Comparison of ENCODE assay signal across 9 mouse cellular contexts in genomic region chr9:47935299-47935698, GRCm38 (mm10).
DNase-seq lines count a peak whose midpoint lies in the region; ATAC-seq and TF ChIP-seq lines count a peak whose summit lies in the region.
"Had no signal": no experiment of that assay in that cellular context is flagged by ENCODE, and none has a peak within 500 bp of the region (broad histone marks: within the 10 kb centered on the region; RNA-seq: fewer than 3 reads in every experiment).

No protein-coding gene starts in this region.

- WGBS in forebrain, postnatal 0 days, result 89% methylated on average over 2 of the region's 2 CpGs
- WGBS in forebrain, embryonic 10.5 days, result 85% methylated on average over 2 of the region's 2 CpGs
- 72% methylated on average over 2 of the region's 2 CpGs for WGBS in lung, embryonic 14.5 days

- H3K4me2 ChIP-seq in forebrain, postnatal 0 days (ENCODE audit: low read depth), result no peak overlapping the region
- H3K4me2 ChIP-seq in lung, embryonic 14.5 days, result no peak overlapping the region
- H3K4me2 ChIP-seq: forebrain, embryonic 12.5 days had no signal

- DNase-seq in forebrain, postnatal 0 days, result no peak
- no peak for DNase-seq in forebrain, embryonic 10.5 days (ENCODE audit: extremely low spot score, low spot score)
- peak; percentile 31 for DNase-seq in lung, embryonic 14.5 days
- no peak for DNase-seq in lung, adult 18-20 months
- DNase-seq in thymus, postnatal 0 days (ENCODE audit: low spot score), result peak; percentile 25
- DNase-seq in heart, adult 8-10 months (ENCODE audit: low spot score), result no peak
- DNase-seq in right cerebral cortex, postnatal 10 days (ENCODE audit: low spot score in 2 of 2), result no peak

- H3K27ac ChIP-seq in forebrain, postnatal 0 days (ENCODE audit: low read depth, low read length), result no peak overlapping the region
- H3K27ac ChIP-seq in forebrain, embryonic 10.5 days, result no peak overlapping the region
- H3K27ac ChIP-seq in lung, embryonic 14.5 days (ENCODE audit: low read depth), result no peak overlapping the region
- H3K27ac ChIP-seq in bone marrow macrophage, adult 2 months (ENCODE audit: insufficient read depth, low read depth, low read length), result no peak overlapping the region
- H3K27ac ChIP-seq: forebrain, embryonic 12.5 days had no signal

- TF ChIP-seq CTCF in forebrain, postnatal 0 days (IDR thresholded peaks at IDR 0.05; ENCODE audit: low read depth), result peak; percentile 56
- TF ChIP-seq CTCF in lung, embryonic 14.5 days (IDR thresholded peaks at IDR 0.05; ENCODE audit: low read depth), result peak; percentile 59
- peak; percentile 29; the same call in 1 of the 2 replicates for TF ChIP-seq CTCF in bone marrow macrophage, adult 2 months (IDR thresholded peaks at IDR 0.05; ENCODE audit: low read depth, low read length)

- TF ChIP-seq POLR2A in bone marrow macrophage, adult 2 months (IDR thresholded peaks at IDR 0.05; ENCODE audit: borderline replicate concordance, low read depth, low read length), result no peak

- H3K4me3 ChIP-seq in forebrain, postnatal 0 days (ENCODE audit: low read depth, low read length), result no peak overlapping the region
- no peak overlapping the region for H3K4me3 ChIP-seq in forebrain, embryonic 10.5 days
- no peak overlapping the region for H3K4me3 ChIP-seq in lung, embryonic 14.5 days (ENCODE audit: low read depth, low read length)
- no peak overlapping the region for H3K4me3 ChIP-seq in bone marrow macrophage, adult 2 months (ENCODE audit: insufficient read depth, low read length)
- H3K4me3 ChIP-seq: forebrain, embryonic 12.5 days had no signal

- no peaks in the 10 kb centered on the region for H3K9me3 ChIP-seq in forebrain, postnatal 0 days (ENCODE audit: low read length)
- no peaks in the 10 kb centered on the region for H3K9me3 ChIP-seq in forebrain, embryonic 10.5 days
- H3K9me3 ChIP-seq in lung, embryonic 14.5 days (ENCODE audit: low read depth, low read length), result no peaks in the 10 kb centered on the region
- H3K9me3 ChIP-seq: forebrain, embryonic 12.5 days had no signal

- H3K9ac ChIP-seq in forebrain, postnatal 0 days, result no peak overlapping the region
- H3K9ac ChIP-seq in lung, embryonic 14.5 days, result no peak overlapping the region
- H3K9ac ChIP-seq: forebrain, embryonic 12.5 days had no signal

- no peaks in the 10 kb centered on the region for H3K27me3 ChIP-seq in forebrain, postnatal 0 days (ENCODE audit: insufficient read depth, low read length)
- H3K27me3 ChIP-seq in forebrain, embryonic 10.5 days (ENCODE audit: poor library complexity, severe bottlenecking), result peaks cover 21% of the 10 kb centered on the region
- no peaks in the 10 kb centered on the region for H3K27me3 ChIP-seq in lung, embryonic 14.5 days (ENCODE audit: insufficient read depth, low read length)

- no peaks in the 10 kb centered on the region for H3K36me3 ChIP-seq in forebrain, postnatal 0 days (ENCODE audit: insufficient read depth)
- no peaks in the 10 kb centered on the region for H3K36me3 ChIP-seq in forebrain, embryonic 10.5 days (replicated peaks)
- H3K36me3 ChIP-seq in lung, embryonic 14.5 days (ENCODE audit: insufficient read depth), result no peaks in the 10 kb centered on the region
- H3K36me3 ChIP-seq: forebrain, embryonic 12.5 days had no signal

- no peak for ATAC-seq in forebrain, postnatal 0 days
- ATAC-seq in lung, embryonic 14.5 days (ENCODE audit: insufficient read depth), result no peak

- H3K4me1 ChIP-seq in forebrain, postnatal 0 days (ENCODE audit: insufficient read depth), result peaks cover 4% of the 10 kb centered on the region; the same call in 1 of the 2 replicates
- peaks cover 22% of the 10 kb centered on the region for H3K4me1 ChIP-seq in forebrain, embryonic 10.5 days
- H3K4me1 ChIP-seq in lung, embryonic 14.5 days (ENCODE audit: insufficient read depth), result no peaks in the 10 kb centered on the region
- peaks cover 9% of the 10 kb centered on the region for H3K4me1 ChIP-seq in bone marrow macrophage, adult 2 months (ENCODE audit: control insufficient read depth, insufficient read depth, low read length)

Comparison
In these comparisons a context has a peak if more than half of its experiments do, and no peak if none do; other contexts are left out.
1. DNase-seq: peak in lung, embryonic 14.5 days (single experiment) and thymus, postnatal 0 days (single experiment); none in forebrain, postnatal 0 days (single experiment), forebrain, embryonic 10.5 days (single experiment), lung, adult 18-20 months (0 of 2), heart, adult 8-10 months (single experiment) and right cerebral cortex, postnatal 10 days (0 of 2).
2. Peak in every context shown above with its lines, with median percentiles within 50 percentile points of each other: CTCF ChIP-seq.